Mouse (Mus musculus): ENCODE measurements around the gene Fkbp1a. TPM values are rescaled to one million over a fixed set of nuclear protein-coding genes. Genes with fewer than 3 reads are reported as not detected.

The Fkbp1a gene
- total and polyA plus RNA-seq, 2 experiments from 2014 or later, result 67.3 to 727 TPM

DNA sequence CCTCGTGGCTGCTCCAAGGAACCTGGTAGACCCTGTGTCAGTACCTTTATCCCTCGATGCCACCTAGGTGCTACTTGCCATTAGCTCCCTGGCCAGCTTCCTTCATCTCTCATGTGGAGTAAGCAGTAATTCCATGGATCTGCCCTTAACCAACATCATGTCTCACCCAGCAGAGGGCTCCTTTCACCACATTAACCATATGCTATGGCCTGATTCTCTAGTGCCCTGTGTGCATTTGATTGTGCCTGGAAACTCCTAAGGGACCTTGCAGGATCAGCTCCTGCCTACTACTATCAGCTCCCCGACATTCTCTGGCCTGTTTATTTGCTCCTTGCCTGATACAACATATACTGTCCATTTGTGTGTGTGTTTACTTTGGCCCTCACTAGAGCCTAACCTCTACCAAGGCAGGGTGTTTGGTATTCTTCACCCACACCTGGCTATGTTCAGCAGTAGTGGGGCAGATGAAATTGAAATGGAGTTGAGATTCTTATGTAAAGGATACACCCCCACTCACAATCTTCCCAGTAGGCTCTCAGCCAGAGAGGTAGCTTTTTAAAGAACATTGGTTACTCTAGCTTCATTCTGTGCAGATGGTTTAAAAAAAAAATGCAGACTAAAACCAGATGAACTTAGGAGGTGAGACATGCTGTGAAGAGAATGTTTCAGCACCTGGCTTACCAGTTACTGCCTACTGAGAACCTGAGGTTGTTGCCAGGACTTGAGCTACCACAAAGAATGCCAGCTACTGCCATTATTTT, 28.6 kb upstream of the Fkbp1a start:
- Histone ChIP-seq H3K27me3 (ENCODE audit: insufficient read depth, low read length) (no peaks in the 10 kb centered on the region), H3K4me3 (ENCODE audit: low read depth, low read length) (no peak overlapping the region), H3K4me1 (ENCODE audit: insufficient read depth) (no peaks in the 10 kb centered on the region), H3K9ac (no peak overlapping the region), H3K4me2 (ENCODE audit: low read depth) (no peak overlapping the region), H3K9me3 (ENCODE audit: low read length) (no peaks in the 10 kb centered on the region), H3K27ac (ENCODE audit: low read depth, low read length) (no peak overlapping the region), H3K36me3 (ENCODE audit: insufficient read depth) (peaks cover 76% of the 10 kb centered on the region)
- DNase-seq, result no peak
- peak; percentile 34; the same call in 1 of the 2 replicates for TF ChIP-seq CTCF (IDR thresholded peaks at IDR 0.05; ENCODE audit: low read depth)
- 96% methylated on average over 3 of the region's 3 CpGs for WGBS
- no peak for ATAC-seq

DNA sequence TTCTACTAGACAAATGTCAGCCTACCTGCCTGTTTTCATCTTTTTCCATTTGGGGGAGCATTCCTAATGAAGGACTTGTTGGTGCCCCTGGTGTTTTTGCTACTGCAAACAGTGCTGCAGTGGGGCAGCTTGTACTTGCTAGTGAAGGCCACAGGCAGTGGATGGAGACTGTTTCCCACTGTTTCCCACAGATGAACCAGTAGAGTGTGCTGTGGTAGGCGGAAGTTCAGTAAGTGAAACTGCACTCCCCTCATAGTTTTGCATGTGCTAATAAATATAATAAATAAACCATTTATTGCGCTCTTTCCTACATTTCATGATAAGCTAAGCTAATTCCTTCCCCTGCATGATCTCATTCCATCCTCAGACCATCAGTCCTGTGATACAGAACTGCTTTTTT, 23.3 kb upstream of the Fkbp1a start:
- DNase-seq (no peak), ATAC-seq (no peak)
- H3K27ac ChIP-seq (ENCODE audit: low read depth, low read length), result no peak overlapping the region
- 0 out of 2 replicates have a peak, but pooled peaks have one; percentile 23 for TF ChIP-seq CTCF (IDR thresholded peaks at IDR 0.05; ENCODE audit: low read depth)
- peaks cover 42% of the 10 kb centered on the region for H3K36me3 ChIP-seq (ENCODE audit: insufficient read depth)
- H3K9me3 ChIP-seq (ENCODE audit: low read length), result no peaks in the 10 kb centered on the region
- H3K4me2 ChIP-seq (ENCODE audit: low read depth), result no peak overlapping the region
- WGBS, result 90% methylated on average over 2 of the region's 2 CpGs
- H3K27me3 ChIP-seq (ENCODE audit: insufficient read depth, low read length), result no peaks in the 10 kb centered on the region
- no peaks in the 10 kb centered on the region for H3K4me1 ChIP-seq (ENCODE audit: insufficient read depth)
- H3K4me3 ChIP-seq (ENCODE audit: low read depth, low read length), result no peak overlapping the region
- no peak overlapping the region for H3K9ac ChIP-seq

DNA sequence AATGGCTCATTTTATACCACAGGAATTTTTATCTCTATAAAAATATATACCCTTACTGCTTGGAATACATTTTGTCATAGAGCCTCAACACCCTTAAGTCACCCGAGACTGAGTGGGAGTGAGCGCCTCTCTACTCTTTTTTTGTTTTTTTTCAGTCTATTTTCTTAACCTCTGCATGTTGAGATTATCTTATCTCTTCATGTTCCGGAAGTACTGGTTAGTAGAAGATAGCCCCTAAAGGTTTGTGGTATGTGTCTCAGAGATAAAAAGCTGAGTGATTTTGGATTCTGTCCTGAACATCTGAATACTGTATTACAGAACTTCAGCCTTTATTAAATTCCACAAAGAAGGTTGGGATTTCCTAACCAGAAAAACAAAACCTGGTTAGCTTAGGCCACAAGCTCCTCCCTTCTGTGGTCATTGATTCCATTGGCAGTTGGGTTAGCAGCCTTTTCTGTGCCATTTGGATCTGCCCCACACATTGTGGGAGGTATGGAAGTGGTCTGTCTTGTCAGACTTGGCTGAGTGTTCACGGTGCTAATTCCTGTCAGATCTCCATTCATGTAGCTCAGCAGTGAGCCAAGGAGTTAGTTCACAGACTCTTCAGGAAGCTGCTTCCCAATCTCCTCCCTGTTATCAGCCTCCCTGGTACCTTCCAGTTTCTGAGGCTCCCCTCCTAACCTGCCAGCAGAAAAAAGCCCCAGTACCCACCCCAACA, 17.8 kb upstream of the Fkbp1a start:
- no peak overlapping the region for H3K4me2 ChIP-seq (ENCODE audit: low read depth)
- DNase-seq (no peak), ATAC-seq (no peak)
- H3K4me1 ChIP-seq (ENCODE audit: insufficient read depth), result no peaks in the 10 kb centered on the region
- H3K36me3 ChIP-seq (ENCODE audit: insufficient read depth), result peaks cover 22% of the 10 kb centered on the region
- H3K27ac ChIP-seq (ENCODE audit: low read depth, low read length), result no peak overlapping the region
- no peaks in the 10 kb centered on the region for H3K9me3 ChIP-seq (ENCODE audit: low read length)
- no peak overlapping the region for H3K4me3 ChIP-seq (ENCODE audit: low read depth, low read length)
- 68% methylated on average over 4 of the region's 4 CpGs for WGBS
- H3K27me3 ChIP-seq (ENCODE audit: insufficient read depth, low read length), result no peaks in the 10 kb centered on the region
- no peak for TF ChIP-seq CTCF (IDR thresholded peaks at IDR 0.05; ENCODE audit: low read depth)
- no peak overlapping the region for H3K9ac ChIP-seq

DNA sequence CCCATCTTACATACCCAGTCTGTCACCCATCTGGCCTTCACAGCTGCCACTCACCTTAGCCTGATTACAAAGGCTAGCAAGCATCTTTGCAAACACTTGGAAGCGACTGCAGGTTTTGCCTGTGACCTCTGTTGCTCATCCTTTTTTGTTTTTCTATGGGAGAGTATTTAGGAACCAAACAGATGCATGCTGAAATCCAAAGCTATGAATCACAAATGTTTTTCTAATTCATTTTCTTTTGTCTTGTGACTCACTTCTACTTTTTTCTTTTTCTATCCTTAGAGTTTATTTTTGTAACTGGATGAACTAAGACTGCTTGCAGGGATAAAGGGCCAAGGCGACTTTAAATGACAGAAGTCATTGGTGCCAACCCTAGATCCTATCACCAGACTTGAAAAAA, 16.8 kb upstream of the Fkbp1a start:
- ATAC-seq, result no peak
- no peak overlapping the region for H3K27ac ChIP-seq (ENCODE audit: low read depth, low read length)
- no peaks in the 10 kb centered on the region for H3K27me3 ChIP-seq (ENCODE audit: insufficient read depth, low read length)
- no peak overlapping the region for H3K9ac ChIP-seq
- no peak overlapping the region for H3K4me3 ChIP-seq (ENCODE audit: low read depth, low read length)
- no peak for DNase-seq
- H3K9me3 ChIP-seq (ENCODE audit: low read length), result no peaks in the 10 kb centered on the region
- TF ChIP-seq CTCF (IDR thresholded peaks at IDR 0.05; ENCODE audit: low read depth), result no peak
- 73% methylated on average over 2 of the region's 2 CpGs for WGBS
- H3K4me2 ChIP-seq (ENCODE audit: low read depth), result no peak overlapping the region
- H3K4me1 ChIP-seq (ENCODE audit: insufficient read depth), result no peaks in the 10 kb centered on the region
- H3K36me3 ChIP-seq (ENCODE audit: insufficient read depth), result peaks cover 16% of the 10 kb centered on the region

DNA sequence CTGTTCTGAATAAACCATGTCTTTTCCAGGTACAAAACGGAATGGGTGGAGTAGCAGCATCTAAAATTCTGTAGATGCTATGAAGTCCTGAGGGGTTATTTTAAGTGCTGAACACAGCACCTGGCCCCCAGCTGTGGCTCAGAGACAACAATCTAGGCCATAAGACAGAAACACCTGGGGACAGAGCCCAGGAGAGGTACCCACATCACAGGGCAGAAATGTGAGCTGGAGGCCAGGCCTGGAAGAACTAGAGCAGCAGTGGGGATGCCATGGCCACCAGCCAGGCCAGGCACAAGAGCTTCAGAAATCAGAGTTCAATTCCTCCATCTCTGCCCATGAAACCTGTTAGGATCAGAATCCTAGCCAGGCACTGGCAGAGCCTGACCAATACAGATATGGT, 14.2 kb upstream of the Fkbp1a start:
- no peaks in the 10 kb centered on the region for H3K9me3 ChIP-seq (ENCODE audit: low read length)
- no peak overlapping the region for H3K27ac ChIP-seq (ENCODE audit: low read depth, low read length)
- no peak overlapping the region for H3K4me3 ChIP-seq (ENCODE audit: low read depth, low read length)
- TF ChIP-seq CTCF (IDR thresholded peaks at IDR 0.05; ENCODE audit: low read depth), result no peak
- no peak for ATAC-seq
- H3K36me3 ChIP-seq (ENCODE audit: insufficient read depth), result peaks cover 7% of the 10 kb centered on the region; the same call in 1 of the 2 replicates
- WGBS, result 91% methylated on average over 1 of the region's 1 CpGs
- no peak for DNase-seq
- no peaks in the 10 kb centered on the region for H3K4me1 ChIP-seq (ENCODE audit: insufficient read depth)
- H3K27me3 ChIP-seq (ENCODE audit: insufficient read depth, low read length), result no peaks in the 10 kb centered on the region
- no peak overlapping the region for H3K4me2 ChIP-seq (ENCODE audit: low read depth)
- no peak overlapping the region for H3K9ac ChIP-seq

DNA sequence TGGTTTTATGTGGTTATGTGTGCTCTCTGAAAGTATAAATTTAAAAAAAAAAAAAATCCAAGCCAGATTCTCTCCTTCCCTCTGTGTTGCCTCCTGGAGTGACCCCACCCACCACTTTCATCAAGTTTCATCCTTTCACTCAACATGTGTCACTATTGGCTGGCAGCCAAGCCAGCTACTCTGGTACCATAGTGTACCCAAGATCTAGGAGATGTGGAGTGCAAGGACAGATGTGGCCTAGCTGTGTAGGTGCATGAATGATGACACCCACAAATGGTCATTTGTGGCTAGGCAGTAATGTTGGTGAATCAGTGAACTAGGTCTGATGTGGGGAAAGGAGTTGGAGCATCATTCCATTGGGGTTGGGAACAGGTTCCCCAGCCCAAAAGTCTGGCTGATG, 13.1 kb upstream of the Fkbp1a start:
- no peak for TF ChIP-seq CTCF (IDR thresholded peaks at IDR 0.05; ENCODE audit: low read depth)
- Histone ChIP-seq H3K4me2 (ENCODE audit: low read depth) (no peak overlapping the region), H3K27me3 (ENCODE audit: insufficient read depth, low read length) (no peaks in the 10 kb centered on the region), H3K4me3 (ENCODE audit: low read depth, low read length) (no peak overlapping the region), H3K4me1 (ENCODE audit: insufficient read depth) (no peaks in the 10 kb centered on the region), H3K9ac (no peak overlapping the region), H3K36me3 (ENCODE audit: insufficient read depth) (peaks cover 7% of the 10 kb centered on the region; the same call in 1 of the 2 replicates), H3K27ac (ENCODE audit: low read depth, low read length) (no peak overlapping the region), H3K9me3 (ENCODE audit: low read length) (no peaks in the 10 kb centered on the region)
- ATAC-seq (no peak), DNase-seq (no peak)
